Mouse (Mus musculus) embryonic fibroblast, embryonic 13.5 days (primary cell): Measurements from ENCODE around the gene Iqsec1. TPM values are rescaled to one million over a fixed set of nuclear protein-coding genes. Genes with fewer than 3 reads are reported as not detected.

Source experiments
- H3K27ac ChIP-seq: 2 replicates; pipeline ENCODE4 v1.5.1; 2012; ENCODE audit warnings: low read length, control low read depth, inconsistent platforms; ENCODE audit not compliant: insufficient read depth
- H3K4me1 ChIP-seq: 2 replicates; pipeline ENCODE4 v1.6.1; 2011; ENCODE audit warnings: low read length; ENCODE audit not compliant: control insufficient read depth, insufficient read depth
- H3K4me3 ChIP-seq: 2 replicates; pipeline ENCODE4 v1.5.1; 2011; ENCODE audit warnings: mild to moderate bottlenecking, control low read depth, low read length; ENCODE audit not compliant: insufficient read depth
- CTCF ChIP-seq: IDR thresholded peaks from 2 replicates; pipeline ENCODE4 v1.5.1; 2011; ENCODE audit warnings: mild to moderate bottlenecking, control low read depth, low read length, moderate library complexity, borderline replicate concordance; ENCODE audit not compliant: insufficient read depth
- POLR2A ChIP-seq: IDR thresholded peaks from 2 replicates; pipeline ENCODE4 v1.6.1; 2011; ENCODE audit warnings: low read depth, mild to moderate bottlenecking, control low read depth, low read length, moderate library complexity
- polyA plus RNA-seq: library from polyadenylated mRNA; stranded (reverse); fragments of >200 nt; gene quantifications from 2 replicates; pipeline ENCODE4 v1.2.4, GENCODE M21; 2011; ENCODE audit warnings: low read depth; ENCODE audit not compliant: missing spikeins, insufficient read length

Gene Iqsec1
- polyA plus RNA-seq, 1 experiment: 56.0 TPM

GRCm38 (mm10) chr6:91003310-91003995, 15.0 kb upstream of the Iqsec1 start:
- Histone ChIP-seq H3K4me3 (no peak overlapping the region), H3K27ac (no peak overlapping the region)

GRCm38 (mm10) chr6:91001566-91001965, 13.1 kb upstream of the Iqsec1 start:
- Histone ChIP-seq H3K27ac (no peak overlapping the region), H3K4me3 (no peak overlapping the region)
- TF ChIP-seq CTCF: no peak
- TF ChIP-seq POLR2A: no peak

More at GRCm38 (mm10) chr6:91003310-91003995, 15.0 kb upstream of the Iqsec1 start:
- H3K4me1 ChIP-seq: no peaks in the 10 kb centered on the region; the same call in 1 of the 2 replicates
- no peak for TF ChIP-seq CTCF
- no peak for TF ChIP-seq POLR2A

GRCm38 (mm10) chr6:91000819-91001525, 12.5 kb upstream of the Iqsec1 start:
- no peak overlapping the region; the same call in 1 of the 2 replicates for H3K4me3 ChIP-seq
- H3K27ac ChIP-seq: no peak overlapping the region
- TF ChIP-seq CTCF (no peak), POLR2A (no peak)
- H3K4me1 ChIP-seq: no peaks in the 10 kb centered on the region; the same call in 1 of the 2 replicates

More at GRCm38 (mm10) chr6:91001566-91001965, 13.1 kb upstream of the Iqsec1 start:
- H3K4me1 ChIP-seq: no peaks in the 10 kb centered on the region; the same call in 1 of the 2 replicates

GRCm38 (mm10) chr6:90999176-90999575, 10.7 kb upstream of the Iqsec1 start:
- Histone ChIP-seq H3K4me3 (no peak overlapping the region), H3K4me1 (no peaks in the 10 kb centered on the region; the same call in 1 of the 2 replicates), H3K27ac (no peak overlapping the region)
- TF ChIP-seq POLR2A: no peak
- TF ChIP-seq CTCF: no peak

- Histone ChIP-seq H3K27ac (peak overlapping the region; percentile 60), H3K4me1 (no peaks in the 10 kb centered on the region; the same call in 1 of the 2 replicates), H3K4me3 (no peak overlapping the region)
- TF ChIP-seq CTCF (no peak), POLR2A (no peak)
Measured at GRCm38 (mm10) chr6:90997025-90997424, 8.5 kb upstream of the Iqsec1 start.

- peak overlapping the region; percentile 60; the same call in 1 of the 2 replicates for H3K27ac ChIP-seq
- no peak overlapping the region for H3K4me3 ChIP-seq
- no peaks in the 10 kb centered on the region for H3K4me1 ChIP-seq
- TF ChIP-seq POLR2A: no peak
- no peak for TF ChIP-seq CTCF
Measured at GRCm38 (mm10) chr6:90996181-90996580, 7.7 kb upstream of the Iqsec1 start.

GRCm38 (mm10) chr6:90988299-90988625, 223 bp downstream of the Iqsec1 start:
- peak overlapping the region; percentile 26 for H3K4me3 ChIP-seq
- no peak for TF ChIP-seq POLR2A
- peaks cover 6% of the 10 kb centered on the region; the same call in 1 of the 2 replicates for H3K4me1 ChIP-seq
- no peak overlapping the region for H3K27ac ChIP-seq

GRCm38 (mm10) chr6:90987561-90988298, 755 bp downstream of the Iqsec1 start:
- no peak for TF ChIP-seq POLR2A
- Histone ChIP-seq H3K27ac (no peak overlapping the region), H3K4me3 (peak overlapping the region; percentile 26), H3K4me1 (peaks cover 6% of the 10 kb centered on the region; the same call in 1 of the 2 replicates)

GRCm38 (mm10) chr6:90984101-90984500, 4.4 kb downstream of the Iqsec1 start:
- Histone ChIP-seq H3K27ac (no peak overlapping the region), H3K4me1 (peaks cover 6% of the 10 kb centered on the region; the same call in 1 of the 2 replicates)
- TF ChIP-seq POLR2A (no peak), CTCF (no peak)

GRCm38 (mm10) chr6:90974279-90974678, 14.2 kb downstream of the Iqsec1 start:
- Histone ChIP-seq H3K4me1 (peaks cover under 1% of the 10 kb centered on the region; the same call in 1 of the 2 replicates), H3K4me3 (no peak overlapping the region)
- TF ChIP-seq POLR2A (no peak), CTCF (no peak)

More at GRCm38 (mm10) chr6:90984101-90984500, 4.4 kb downstream of the Iqsec1 start:
- no peak overlapping the region for H3K4me3 ChIP-seq

More at GRCm38 (mm10) chr6:90974279-90974678, 14.2 kb downstream of the Iqsec1 start:
- no peak overlapping the region for H3K27ac ChIP-seq
